16 mouse cellular contexts compared by ENCODE assay signal in genomic region chr14:27204704-27205103, GRCm38 (mm10).
"Had no signal": no experiment of that assay in that cellular context is flagged by ENCODE, and none has a peak within 500 bp of the region (broad histone marks: within the 10 kb centered on the region; RNA-seq: fewer than 3 reads in every experiment).

No protein-coding gene starts in this region.

- H3K36me3 ChIP-seq: neural tube, embryonic 13.5 days; neural tube, embryonic 15.5 days; stomach, embryonic 15.5 days had no signal

- H3K9me3 ChIP-seq: neural tube, embryonic 13.5 days; neural tube, embryonic 15.5 days; stomach, embryonic 15.5 days had no signal

- H3K9ac ChIP-seq: neural tube, embryonic 13.5 days; neural tube, embryonic 15.5 days; stomach, embryonic 15.5 days had no signal

- DNase-seq: retina, postnatal 1 day; right cerebral cortex, adult 18-20 months; right cerebral cortex, postnatal 14 days; right cerebral cortex, postnatal 25 days; right cerebral cortex, postnatal 4 days; spleen, adult 18-20 months; thymus, adult 18-20 months; thymus, adult 2 months; thymus, postnatal 14 days; thymus, postnatal 25 days; thymus, postnatal 36 days; thymus, postnatal 4 days had no signal

- H3K4me1 ChIP-seq: neural tube, embryonic 13.5 days; neural tube, embryonic 15.5 days; stomach, embryonic 15.5 days had no signal

- H3K27ac ChIP-seq: neural tube, embryonic 13.5 days; neural tube, embryonic 15.5 days; stomach, embryonic 15.5 days; stomach, postnatal 0 days had no signal

- H3K4me2 ChIP-seq: neural tube, embryonic 13.5 days; neural tube, embryonic 15.5 days; stomach, embryonic 15.5 days had no signal

- H3K27me3 ChIP-seq: neural tube, embryonic 13.5 days; neural tube, embryonic 15.5 days; stomach, embryonic 15.5 days had no signal

- H3K4me3 ChIP-seq: neural tube, embryonic 13.5 days; neural tube, embryonic 15.5 days; stomach, embryonic 15.5 days had no signal
